Mouse (Mus musculus): ENCODE data around the gene Pde4c. TPM values are rescaled to one million over a fixed set of nuclear protein-coding genes. Genes with fewer than 3 reads are reported as not detected.
A peak's percentile ranks its signal among the peaks of the same experiment; 100 is the strongest.

Pde4c gene
- total and polyA plus RNA-seq, 3 experiments: 0.65 to 3.0 TPM; not detected in 1

DNA sequence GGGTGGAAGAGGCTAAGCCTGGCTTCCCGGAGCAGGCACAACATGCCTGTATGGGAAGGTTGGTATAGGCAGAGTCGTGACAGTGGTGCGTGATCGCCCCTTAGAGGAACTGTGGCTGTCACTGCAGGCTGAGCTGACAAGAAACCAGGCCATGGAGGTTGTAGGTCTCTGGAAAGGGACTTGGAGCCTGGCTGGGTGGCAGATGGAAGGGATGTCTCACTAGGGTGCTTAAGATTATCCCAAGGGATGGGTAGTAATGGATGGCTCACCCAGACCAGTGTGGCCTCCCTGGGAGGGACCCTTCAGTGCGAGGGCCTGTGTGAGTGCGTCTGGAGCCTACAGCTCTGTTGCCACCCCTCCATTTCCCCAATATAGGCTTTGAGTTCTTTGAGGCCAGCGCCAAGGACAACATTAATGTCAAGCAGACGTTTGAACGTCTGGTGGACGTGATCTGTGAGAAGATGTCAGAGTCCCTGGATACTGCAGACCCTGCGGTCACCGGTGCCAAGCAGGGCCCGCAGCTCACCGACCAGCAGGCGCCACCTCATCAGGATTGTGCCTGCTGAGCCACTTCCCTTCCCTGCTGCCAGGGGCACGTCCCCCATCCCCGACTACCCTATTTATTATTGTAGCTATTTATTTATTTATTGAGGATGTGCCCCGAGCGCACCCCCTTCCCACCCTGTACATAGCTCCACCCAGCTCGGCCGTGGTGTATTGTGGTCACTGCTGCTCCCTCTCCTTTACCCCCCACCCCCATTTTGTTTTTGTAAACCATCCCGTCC, 34.2 kb downstream of the Pde4c start (continued):
- TF ChIP-seq MYB (IDR thresholded peaks at IDR 0.05; ENCODE audit: low read depth, low read length) (no peak), BHLHE40 (IDR thresholded peaks at IDR 0.05; ENCODE audit: borderline replicate concordance, low read depth, low read length) (no peak), ZC3H11A (IDR thresholded peaks at IDR 0.05; ENCODE audit: low read depth, low read length) (0 out of 2 replicates have a peak, but pooled peaks have one; percentile 6), CHD1 (IDR thresholded peaks at IDR 0.05; ENCODE audit: low read depth, low read length) (no peak), TBP (IDR thresholded peaks at IDR 0.05; ENCODE audit: low read depth, low read length) (no peak), USF1 (IDR thresholded peaks at IDR 0.05; ENCODE audit: low read depth, low read length) (no peak), HCFC1 (IDR thresholded peaks at IDR 0.05; ENCODE audit: low read depth, low read length) (no peak), ZMIZ1 (IDR thresholded peaks at IDR 0.05; ENCODE audit: low read depth, low read length) (peak; percentile 56; the same call in 1 of the 2 replicates), MEF2A (IDR thresholded peaks at IDR 0.05; ENCODE audit: extremely low read depth, insufficient replicate concordance, low read depth, low read length, poor library complexity, severe bottlenecking) (no peak), MAFK (IDR thresholded peaks at IDR 0.05; ENCODE audit: borderline replicate concordance, low read depth, low read length) (no peak), CHD2 (IDR thresholded peaks at IDR 0.05; ENCODE audit: low read length) (no peak)

DNA sequence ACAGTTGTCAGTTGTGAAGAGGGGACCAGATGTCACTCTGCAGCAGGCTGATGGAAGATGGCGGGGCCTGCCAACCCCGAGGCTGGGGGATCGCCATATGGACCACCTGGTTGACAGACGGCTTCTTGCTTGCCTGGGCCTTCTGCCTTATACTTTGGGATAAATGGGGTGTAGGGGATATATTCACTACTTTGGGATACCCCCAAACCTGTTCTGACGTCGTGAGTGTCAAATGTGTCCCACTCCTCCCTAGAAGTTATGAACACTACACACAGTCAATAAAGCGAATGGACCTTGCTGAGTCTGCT, 34.7 kb downstream of the Pde4c start:
- H3K27ac ChIP-seq (ENCODE audit: control insufficient read depth, low read depth, low read length): no peak overlapping the region
- H3K36me3 ChIP-seq (ENCODE audit: control insufficient read depth in 1 of 2, insufficient read depth in 2 of 2, low read length in 2 of 2): peaks cover 0 to 18% of the 10 kb centered on the region in 2 experiments; a peak in 2 of 4 replicates
- H3K27me3 ChIP-seq (ENCODE audit: control insufficient read depth in 1 of 2, insufficient read depth in 2 of 2, low read length in 2 of 2): no peaks in the 10 kb centered on the region
- H3K4me1 ChIP-seq (ENCODE audit: control insufficient read depth in 1 of 2, insufficient read depth in 2 of 2, low read length in 2 of 2): peaks cover 8 to 26% of the 10 kb centered on the region in 2 experiments
- peaks cover 11% of the 10 kb centered on the region for H3K79me2 ChIP-seq (ENCODE audit: control insufficient read depth, insufficient read depth, low read length, poor library complexity)
- no peak for DNase-seq (ENCODE audit: low read depth, low spot score)
- TF ChIP-seq ETS1 (IDR thresholded peaks at IDR 0.05; ENCODE audit: low read depth, low read length) (no peak), GABPA (IDR thresholded peaks at IDR 0.05; ENCODE audit: low read depth, low read length) (no peak), POLR2A (IDR thresholded peaks at IDR 0.05; ENCODE audit: control insufficient read depth in 1 of 2, insufficient read depth in 1 of 2, low read depth in 1 of 2, low read length in 2 of 2, poor library complexity in 1 of 2) (no peak), CTCF (IDR thresholded peaks at IDR 0.05 in 2 of 3, conservative IDR thresholded peaks at IDR 0.05 in 1 of 3; ENCODE audit: control insufficient read depth in 1 of 3, insufficient read depth in 1 of 3, low read depth in 2 of 3, low read length in 3 of 3, poor library complexity in 1 of 3, severe bottlenecking in 1 of 3) (no peak), TBP (IDR thresholded peaks at IDR 0.05; ENCODE audit: low read depth, low read length) (no peak), KAT2A (conservative IDR thresholded peaks at IDR 0.05; ENCODE audit: low read depth, low read length) (no peak), MEF2A (IDR thresholded peaks at IDR 0.05; ENCODE audit: extremely low read depth, insufficient replicate concordance, low read depth, low read length, poor library complexity, severe bottlenecking) (no peak), BHLHE40 (IDR thresholded peaks at IDR 0.05; ENCODE audit: borderline replicate concordance, low read depth, low read length) (no peak), MAFK (IDR thresholded peaks at IDR 0.05; ENCODE audit: borderline replicate concordance, low read depth, low read length) (no peak)
- no peak overlapping the region for H3K9ac ChIP-seq (ENCODE audit: control insufficient read depth, low read depth, low read length, poor library complexity, severe bottlenecking)
- H3K9me3 ChIP-seq (replicated peaks; ENCODE audit: insufficient read depth, low read length): no peaks in the 10 kb centered on the region
- no peak overlapping the region for H3K4me3 ChIP-seq (ENCODE audit: control insufficient read depth in 1 of 2, insufficient read depth in 1 of 2, low read depth in 2 of 2, low read length in 2 of 2)
